Mouse (Mus musculus): ENCODE results near the gene Serpina1e. TPM values are rescaled to one million over a fixed set of nuclear protein-coding genes. Genes with fewer than 3 reads are reported as not detected.

The Serpina1e gene
- total RNA-seq (2021): under 1 TPM in 1 of 2 experiments, not detected in 1; 0.20 TPM

DNA sequence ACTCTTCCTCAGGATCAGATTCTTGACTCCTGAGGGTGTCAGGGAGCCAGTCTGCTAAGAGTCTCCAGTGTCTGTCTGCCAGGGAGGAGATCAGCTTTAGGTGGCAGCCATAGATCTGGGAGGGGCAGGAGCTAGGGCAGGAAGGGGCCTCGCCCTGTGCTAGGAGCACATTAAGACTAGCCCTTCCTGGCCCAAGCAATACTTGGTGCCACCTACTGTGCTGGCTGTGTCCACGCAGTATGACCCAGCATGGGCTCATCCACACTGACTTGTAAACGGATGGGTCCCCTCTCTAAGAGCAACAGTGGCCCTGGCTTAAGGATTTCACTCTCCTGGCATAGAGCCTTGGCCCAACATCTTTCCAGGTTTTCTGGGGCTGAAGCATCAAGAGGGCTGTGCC, at the start of gene Serpina1e:
Gene Serpina1e (minus strand): TSS at position 178 of the 400 bp plus-strand sequence.
- intact Hi-C loops (cut with DNase I): no loop called here
- no peak for DNase-seq (ENCODE audit: low spot score)

DNA sequence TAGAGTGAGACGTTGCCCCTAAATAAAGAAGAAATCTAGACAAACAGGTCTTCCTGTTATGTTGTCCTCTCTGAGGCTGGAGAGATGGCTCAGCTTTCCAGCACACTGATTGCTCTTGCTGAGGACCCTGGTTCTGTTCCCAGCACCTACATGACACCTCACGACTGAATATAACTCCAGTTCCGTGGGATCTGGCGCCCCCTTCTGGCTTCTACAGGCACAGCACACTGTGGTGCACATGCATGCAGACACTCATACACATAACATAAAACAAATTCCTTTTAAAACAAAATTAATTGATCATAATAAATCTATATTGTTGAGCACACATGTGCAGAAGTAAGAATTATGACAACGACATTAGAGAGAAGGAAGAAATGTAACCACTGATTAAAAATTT, 45.9 kb upstream of the Serpina1e start:
- no peak for DNase-seq (ENCODE audit: low spot score)
- intact Hi-C loops (cut with DNase I): no loop called here

DNA sequence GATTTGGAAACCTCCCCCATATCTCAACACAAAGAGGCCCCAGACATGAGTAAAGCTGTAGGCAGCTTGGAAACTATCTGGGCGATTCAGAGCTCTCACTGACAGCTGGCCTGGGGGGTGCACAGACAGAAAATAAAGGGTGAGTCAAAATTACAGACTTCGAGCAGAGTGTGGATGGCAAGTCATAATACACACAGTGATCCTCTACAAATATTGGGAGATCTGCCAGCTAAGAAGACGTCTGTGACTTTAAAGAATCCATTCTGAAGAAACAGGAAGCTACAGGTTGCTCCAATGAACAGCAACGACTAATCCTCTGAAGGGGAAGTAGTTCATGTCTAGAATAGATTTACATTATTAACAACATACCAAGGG, 44.5 kb upstream of the Serpina1e start:
- intact Hi-C loops (cut with DNase I): no loop called here
- no peak for DNase-seq (ENCODE audit: low spot score)

DNA sequence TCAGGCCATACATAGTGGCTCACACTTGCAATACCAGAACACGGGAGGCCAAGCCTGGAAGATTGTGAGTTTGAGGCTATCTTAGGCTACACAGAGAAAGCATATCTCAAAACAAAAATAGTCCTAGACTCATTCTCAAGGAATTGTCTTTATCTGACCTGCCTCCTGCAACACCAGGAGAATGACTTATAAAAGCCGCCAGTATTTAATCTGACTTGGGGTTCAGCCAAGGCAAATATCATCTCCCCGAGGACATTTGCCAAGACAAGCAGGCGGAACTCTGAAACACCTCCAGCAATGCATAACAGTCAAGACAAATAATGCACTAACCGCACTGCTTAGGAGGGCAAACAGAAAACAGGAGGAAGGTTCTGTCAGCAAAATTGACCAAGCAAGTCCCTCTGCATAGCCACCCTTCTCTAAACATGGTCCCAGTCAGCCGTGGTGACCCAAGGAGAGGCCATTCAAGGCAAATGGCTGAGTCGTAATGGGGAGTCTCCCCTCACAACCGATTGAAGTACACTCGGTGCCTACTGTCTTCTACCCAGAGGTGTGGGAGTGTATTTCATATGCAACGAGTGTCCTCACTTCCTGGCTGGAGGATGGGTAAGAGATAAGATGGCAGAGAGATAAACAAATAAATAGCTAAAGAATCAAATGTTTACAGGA, 43.9 kb upstream of the Serpina1e start:
- intact Hi-C loops (cut with DNase I): no loop called here
- DNase-seq (ENCODE audit: low spot score): peak; percentile 26

DNA sequence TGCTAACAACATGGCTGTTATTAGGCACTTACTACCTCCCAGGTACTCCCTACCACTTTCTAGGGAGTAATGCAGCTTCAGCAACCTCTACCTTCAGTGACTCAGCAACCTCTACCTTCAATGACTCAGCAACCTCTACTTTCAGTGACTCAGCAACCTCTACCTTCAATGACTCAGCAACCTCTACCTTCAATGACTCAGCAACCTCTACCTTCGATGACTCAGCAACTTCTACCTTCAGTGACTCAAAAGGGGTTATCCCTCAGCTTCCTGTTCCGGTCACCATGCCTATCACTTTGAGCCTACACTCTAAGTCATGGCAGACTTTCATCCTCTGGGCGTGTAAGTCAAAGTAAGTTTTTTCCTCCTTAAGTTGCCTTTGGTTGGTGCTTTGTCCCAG, 41.8 kb upstream of the Serpina1e start:
- no peak for DNase-seq (ENCODE audit: low spot score)
- intact Hi-C loops (cut with DNase I): no loop called here

DNA sequence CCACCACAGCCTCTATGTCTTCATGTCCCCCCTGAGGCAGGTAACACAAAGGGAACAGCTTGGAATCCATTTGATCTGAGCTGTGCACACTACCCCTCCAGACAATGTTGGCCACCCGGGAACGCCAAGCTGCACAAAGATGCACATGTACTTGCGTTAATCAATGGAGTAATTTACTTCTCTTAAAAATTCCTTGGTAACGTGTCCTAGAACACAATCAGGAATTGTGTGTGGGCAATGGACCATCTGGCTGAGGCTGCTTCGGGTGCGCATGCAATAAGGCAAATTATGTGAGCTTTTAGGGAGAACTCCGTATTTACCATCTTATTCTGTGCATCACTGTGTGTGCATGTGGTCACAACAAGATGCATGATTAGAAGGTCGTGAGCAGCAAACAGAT, 40.8 kb upstream of the Serpina1e start:
- no peak for DNase-seq (ENCODE audit: low spot score)
- intact Hi-C loops (cut with DNase I): no loop called here

GRCm38 (mm10) chr12:103996513-103996912, 37.7 kb upstream of the Serpina1e start:
- no peak for DNase-seq (ENCODE audit: low spot score)
- intact Hi-C loops (cut with DNase I): no loop called here

DNA sequence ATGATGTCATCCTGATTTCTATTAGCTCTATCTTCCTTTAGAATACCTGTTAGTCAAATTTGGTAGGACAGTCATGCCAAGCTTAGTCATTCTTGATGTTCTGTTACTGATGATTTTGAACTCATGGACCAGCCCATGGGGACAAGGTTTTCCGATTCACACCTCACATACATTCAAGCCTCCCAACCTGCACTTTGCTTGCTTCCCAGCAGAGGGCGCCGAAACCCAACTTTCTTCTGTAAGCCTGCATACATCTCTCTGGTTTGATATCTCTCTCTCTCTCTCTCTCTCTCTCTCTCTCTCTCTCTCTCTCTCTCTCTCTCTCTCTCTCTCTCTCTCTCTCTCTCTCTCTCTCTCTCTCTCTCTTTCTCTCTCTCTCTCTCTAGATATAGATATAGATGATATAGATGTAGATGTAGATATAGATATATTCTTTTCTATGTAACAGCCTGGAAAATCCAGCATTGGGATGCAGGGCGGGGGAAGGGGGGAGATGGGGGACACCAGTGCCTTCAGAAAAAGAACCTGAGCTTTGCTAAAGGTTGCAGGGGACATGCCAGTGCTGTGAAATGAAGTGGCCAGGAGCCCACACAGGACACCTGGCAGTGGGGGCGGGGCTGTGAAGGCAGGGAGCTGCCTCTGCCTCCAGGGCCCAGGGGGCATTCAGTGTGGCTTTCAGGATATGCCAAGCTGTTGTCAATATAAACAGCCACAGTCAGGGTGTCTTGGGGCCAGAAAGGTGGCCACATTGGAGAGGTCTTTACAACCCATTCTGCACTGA, 36.7 kb upstream of the Serpina1e start:
- intact Hi-C loops (cut with DNase I): loop anchor here (1.0 to 2.0 kb wide), 3 partner anchors 35 to 423 kb away; no protein-coding TSS in a partner anchor
- DNase-seq (ENCODE audit: low spot score): no peak

GRCm38 (mm10) chr12:103992945-103993344, 34.2 kb upstream of the Serpina1e start:
- intact Hi-C loops (cut with DNase I): no loop called here
- DNase-seq (ENCODE audit: low spot score): no peak

DNA sequence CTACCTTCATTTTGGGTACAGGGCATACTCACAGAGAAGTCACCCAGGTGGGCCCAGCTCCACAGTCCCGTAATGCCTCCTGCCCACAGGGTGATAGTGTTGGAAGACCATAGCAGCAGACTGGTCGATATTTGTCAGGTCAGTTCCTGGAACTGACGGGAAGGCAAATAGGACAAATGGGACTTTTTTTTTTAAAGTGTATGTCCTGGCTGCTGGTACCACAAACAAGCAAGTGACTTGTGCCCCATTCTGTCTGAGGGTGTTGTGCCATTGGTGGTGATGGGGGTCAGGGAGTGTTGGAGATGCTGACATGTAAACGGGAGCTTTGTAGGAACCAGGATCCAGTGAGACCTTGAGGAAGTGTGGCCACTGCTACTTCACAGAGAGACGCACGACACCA, 31.1 kb upstream of the Serpina1e start, which contains the start of gene Serpina11:
Gene Serpina11 (minus strand): TSS at position 101 of the 400 bp plus-strand sequence.
- DNase-seq (ENCODE audit: low spot score): no peak
- intact Hi-C loops (cut with DNase I): no loop called here

- DNase-seq (ENCODE audit: low spot score): no peak
- intact Hi-C loops (cut with DNase I): no loop called here
These were observed 30.7 kb upstream of the Serpina1e start for GRCm38 (mm10) chr12:103989514-103989767.

GRCm38 (mm10) chr12:103988754-103989513, 30.2 kb upstream of the Serpina1e start:
- intact Hi-C loops (cut with DNase I): no loop called here
- no peak for DNase-seq (ENCODE audit: low spot score)

- no peak for DNase-seq (ENCODE audit: low spot score)
- intact Hi-C loops (cut with DNase I): no loop called here
These were observed 27.1 kb upstream of the Serpina1e start for GRCm38 (mm10) chr12:103985868-103986267.

DNA sequence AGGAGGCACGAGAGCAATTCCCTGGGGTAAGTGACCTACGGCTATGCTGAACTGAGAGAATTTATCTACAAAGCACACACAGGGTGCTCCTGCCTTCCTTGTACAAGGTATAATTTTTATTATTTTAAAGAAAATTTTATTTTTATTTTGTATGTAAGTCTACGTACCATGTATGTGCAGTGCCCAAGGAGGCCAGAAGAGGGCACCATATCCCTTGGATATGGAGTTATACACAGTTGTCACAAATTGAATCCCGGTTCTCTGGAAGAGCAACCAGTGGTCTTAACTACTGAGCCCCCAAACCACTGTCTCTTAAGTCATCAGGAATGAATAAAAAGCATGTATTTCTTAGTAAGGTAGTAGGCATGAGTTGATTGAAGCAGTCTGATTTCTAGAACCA, 26.2 kb upstream of the Serpina1e start:
- no peak for DNase-seq (ENCODE audit: low spot score)
- intact Hi-C loops (cut with DNase I): no loop called here

DNA sequence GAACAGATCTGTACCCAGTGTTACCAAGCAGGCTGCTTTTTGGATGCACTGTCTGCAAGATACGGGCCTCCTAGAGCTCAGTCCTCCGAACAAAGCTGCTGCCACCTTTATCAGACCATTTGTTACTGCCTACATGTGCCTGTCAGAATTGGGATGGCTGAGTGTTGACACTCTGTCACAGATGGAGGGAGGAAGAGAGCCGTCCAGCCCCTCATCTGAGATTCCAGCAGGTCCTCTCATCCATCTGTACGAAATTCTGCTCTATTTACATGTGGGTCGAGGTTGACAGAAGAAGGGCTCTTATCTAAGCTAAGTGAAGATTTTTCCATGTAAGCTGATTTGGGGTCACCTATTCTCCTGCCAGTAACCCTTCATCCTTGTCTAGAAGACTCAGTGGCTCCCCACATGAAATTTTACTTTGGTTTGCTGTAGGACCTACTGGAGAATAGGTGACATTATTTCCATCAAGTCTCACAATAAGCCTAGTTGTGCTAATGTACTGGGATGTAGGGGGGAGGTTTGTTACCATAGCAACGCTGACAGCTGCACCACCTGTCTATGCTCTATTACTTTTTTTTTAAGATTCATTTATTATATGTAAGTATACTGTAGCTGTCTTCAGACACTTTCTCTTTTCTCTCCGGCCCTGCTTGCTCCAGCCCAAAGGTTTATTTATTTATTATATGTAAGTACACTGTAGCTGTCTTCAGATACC, 23.0 kb upstream of the Serpina1e start:
- intact Hi-C loops (cut with DNase I): no loop called here
- DNase-seq (ENCODE audit: low spot score): no peak

GRCm38 (mm10) chr12:103978294-103978693, 19.5 kb upstream of the Serpina1e start:
- intact Hi-C loops (cut with DNase I): no loop called here
- no peak for DNase-seq (ENCODE audit: low spot score)

GRCm38 (mm10) chr12:103977846-103978245, 19.1 kb upstream of the Serpina1e start:
- DNase-seq (ENCODE audit: low spot score): no peak

GRCm38 (mm10) chr12:103977060-103977459, 18.3 kb upstream of the Serpina1e start:
- intact Hi-C loops (cut with DNase I): no loop called here

More at GRCm38 (mm10) chr12:103977846-103978245, 19.1 kb upstream of the Serpina1e start:
- intact Hi-C loops (cut with DNase I): no loop called here

DNA sequence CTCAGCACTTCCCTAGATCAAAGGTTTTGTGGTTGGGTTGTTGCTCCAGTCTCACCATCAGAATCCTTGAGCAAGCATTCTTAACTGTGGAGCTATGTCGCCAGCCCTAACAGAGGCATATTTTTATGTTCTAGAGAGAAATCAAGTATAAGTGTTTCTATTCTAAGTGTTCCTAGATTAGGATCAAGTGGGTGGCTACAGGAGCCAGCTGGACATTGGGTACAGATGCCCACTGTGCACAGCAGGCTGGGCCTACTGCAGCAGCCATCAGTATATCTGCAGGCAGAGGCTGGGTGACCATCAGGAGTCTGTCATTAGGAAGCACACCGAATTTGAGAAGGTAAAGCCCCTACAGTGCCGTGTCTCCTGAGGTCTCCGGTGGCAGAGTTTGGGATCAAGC, 12.3 kb upstream of the Serpina1e start:
- intact Hi-C loops (cut with DNase I): no loop called here
- DNase-seq (ENCODE audit: low spot score): no peak

More at GRCm38 (mm10) chr12:103977060-103977459, 18.3 kb upstream of the Serpina1e start:
- DNase-seq (ENCODE audit: low spot score): no peak

GRCm38 (mm10) chr12:103969577-103970116, 10.9 kb upstream of the Serpina1e start:
- DNase-seq (ENCODE audit: low spot score): no peak
- intact Hi-C loops (cut with DNase I): no loop called here

All from heart, postnatal 25 days (tissue).